Mouse (Mus musculus) heart, postnatal 0 days (tissue): Measurements from ENCODE around the gene Gm18336.
"Not testable (repeated sequence)": the region's sequence is repeated elsewhere in the genome, so short reads cannot be mapped to it uniquely, and the experiment has no call there.

Experiments
- CTCF ChIP-seq: IDR thresholded peaks from 2 replicates; pipeline ENCODE4 v1.5.1; 2016; ENCODE audit warnings: antibody characterized with exemption, control low read depth, low read depth
- EP300 ChIP-seq: IDR thresholded peaks from 2 replicates; pipeline ENCODE4 v1.6.1; 2016; ENCODE audit warnings: antibody characterized with exemption, low read depth

GRCm38 (mm10) chrX:73398636-73399035, at the start of gene Gm18336:
- not testable (repeated sequence) for TF ChIP-seq CTCF, EP300
